Mouse (Mus musculus): Measurements from ENCODE around the gene Xkrx. TPM values are rescaled to one million over a fixed set of nuclear protein-coding genes. Genes with fewer than 3 reads are reported as not detected.
"Not testable (repeated sequence)": the region's sequence is repeated elsewhere in the genome, so short reads cannot be mapped to it uniquely, and the experiment has no call there.

Xkrx gene
- polyA plus RNA-seq (2015; fragmentation: Nextera tagmentation; extraction: Ambion mirVana) = 10.4 and 11.4 TPM in 2 replicates

- Histone ChIP-seq H3K9me3 (ENCODE audit: control insufficient read depth, low read length) (no peaks in the 10 kb centered on the region), H3K27me3 (ENCODE audit: control insufficient read depth, insufficient read depth, low read length) (no peaks in the 10 kb centered on the region), H3K36me3 (ENCODE audit: control insufficient read depth, insufficient read depth, low read length) (no peaks in the 10 kb centered on the region), H3K4me1 (replicated peaks; ENCODE audit: control insufficient read depth, insufficient read depth) (no peaks in the 10 kb centered on the region), H3K4me2 (replicated peaks; ENCODE audit: low read depth) (peak within 1 kb of the TSS; percentile 36), H3K4me3 (ENCODE audit: low read depth, low read length) (no peak within 1 kb of the TSS), H3K27ac (replicated peaks) (no peak within 1 kb of the TSS), H3K9ac (ENCODE audit: low read length) (no peak within 1 kb of the TSS)
- ATAC-seq (ENCODE audit: low FRiP score, low TSS enrichment) = no peak
- DNase-seq (ENCODE audit: low spot score) = no peak
- 25% methylated on average over 16 of the region's 16 CpGs for WGBS
- TF ChIP-seq EP300 (optimal IDR thresholded peaks at IDR 0.05) (no peak), CTCF (IDR thresholded peaks at IDR 0.05; ENCODE audit: low read depth) (no peak)
These were observed at the start of gene Xkrx for GRCm38 (mm10) chrX:134162043-134162720. Gene Xkrx, minus strand, starts transcription at chrX:134162076.

- DNase-seq (ENCODE audit: low spot score) (no peak), ATAC-seq (ENCODE audit: low FRiP score, low TSS enrichment) (no peak)
- Histone ChIP-seq H3K36me3 (ENCODE audit: control insufficient read depth, insufficient read depth, low read length) (no peaks in the 10 kb centered on the region), H3K9ac (ENCODE audit: low read length) (no peak overlapping the region), H3K9me3 (ENCODE audit: control insufficient read depth, low read length) (no peaks in the 10 kb centered on the region), H3K27ac (replicated peaks) (no peak overlapping the region), H3K4me3 (ENCODE audit: low read depth, low read length) (no peak overlapping the region), H3K4me1 (replicated peaks; ENCODE audit: control insufficient read depth, insufficient read depth) (no peaks in the 10 kb centered on the region), H3K4me2 (replicated peaks; ENCODE audit: low read depth) (no peak overlapping the region), H3K27me3 (ENCODE audit: control insufficient read depth, insufficient read depth, low read length) (no peaks in the 10 kb centered on the region)
- no peak for TF ChIP-seq EP300 (optimal IDR thresholded peaks at IDR 0.05)
- no peak for TF ChIP-seq CTCF (IDR thresholded peaks at IDR 0.05; ENCODE audit: low read depth)
- WGBS = 87% methylated on average over 7 of the region's 7 CpGs
These were observed 49.3 kb upstream of the Xkrx start for GRCm38 (mm10) chrX:134211151-134211642.

- Histone ChIP-seq H3K4me3 (ENCODE audit: low read depth, low read length) (no peak overlapping the region), H3K4me2 (replicated peaks; ENCODE audit: low read depth) (no peak overlapping the region), H3K27ac (replicated peaks) (no peak overlapping the region), H3K27me3 (ENCODE audit: control insufficient read depth, insufficient read depth, low read length) (no peaks in the 10 kb centered on the region), H3K9me3 (ENCODE audit: control insufficient read depth, low read length) (no peaks in the 10 kb centered on the region), H3K9ac (ENCODE audit: low read length) (no peak overlapping the region), H3K36me3 (ENCODE audit: control insufficient read depth, insufficient read depth, low read length) (no peaks in the 10 kb centered on the region), H3K4me1 (replicated peaks; ENCODE audit: control insufficient read depth, insufficient read depth) (no peaks in the 10 kb centered on the region)
- DNase-seq (ENCODE audit: low spot score) (no peak), ATAC-seq (ENCODE audit: low FRiP score, low TSS enrichment) (no peak)
- TF ChIP-seq CTCF (IDR thresholded peaks at IDR 0.05; ENCODE audit: low read depth) (no peak), EP300 (optimal IDR thresholded peaks at IDR 0.05) (no peak)
- WGBS = 67% methylated on average over 2 of the region's 2 CpGs
These were observed 46.6 kb upstream of the Xkrx start for GRCm38 (mm10) chrX:134208491-134208890.

GRCm38 (mm10) chrX:134187201-134187600, 25.3 kb upstream of the Xkrx start, which contains the start of gene Arl13a:
Gene Arl13a, plus strand, starts transcription at chrX:134187501.
- not testable (repeated sequence) for H3K36me3 ChIP-seq (ENCODE audit: control insufficient read depth, insufficient read depth, low read length); H3K9ac ChIP-seq (ENCODE audit: low read length); H3K27me3 ChIP-seq (ENCODE audit: control insufficient read depth, insufficient read depth, low read length); H3K4me1 ChIP-seq (replicated peaks; ENCODE audit: control insufficient read depth, insufficient read depth); H3K4me2 ChIP-seq (replicated peaks; ENCODE audit: low read depth); H3K4me3 ChIP-seq (ENCODE audit: low read depth, low read length); H3K27ac ChIP-seq (replicated peaks); H3K9me3 ChIP-seq (ENCODE audit: control insufficient read depth, low read length); DNase-seq (ENCODE audit: low spot score); ATAC-seq (ENCODE audit: low FRiP score, low TSS enrichment)
- WGBS = 85% methylated on average over 8 of the region's 9 CpGs

GRCm38 (mm10) chrX:134174699-134175098, 12.8 kb upstream of the Xkrx start:
- Histone ChIP-seq H3K36me3 (ENCODE audit: control insufficient read depth, insufficient read depth, low read length) (no peaks in the 10 kb centered on the region), H3K4me3 (ENCODE audit: low read depth, low read length) (no peak overlapping the region), H3K4me2 (replicated peaks; ENCODE audit: low read depth) (no peak overlapping the region), H3K9me3 (ENCODE audit: control insufficient read depth, low read length) (no peaks in the 10 kb centered on the region), H3K27ac (replicated peaks) (no peak overlapping the region), H3K9ac (ENCODE audit: low read length) (no peak overlapping the region), H3K27me3 (ENCODE audit: control insufficient read depth, insufficient read depth, low read length) (no peaks in the 10 kb centered on the region), H3K4me1 (replicated peaks; ENCODE audit: control insufficient read depth, insufficient read depth) (no peaks in the 10 kb centered on the region)
- DNase-seq (ENCODE audit: low spot score) (no peak), ATAC-seq (ENCODE audit: low FRiP score, low TSS enrichment) (no peak)
- 95% methylated on average over 1 of the region's 1 CpGs for WGBS
- no peak for TF ChIP-seq CTCF (IDR thresholded peaks at IDR 0.05; ENCODE audit: low read depth)
- no peak for TF ChIP-seq EP300 (optimal IDR thresholded peaks at IDR 0.05)

- H3K4me2 ChIP-seq (replicated peaks; ENCODE audit: low read depth) = no peak overlapping the region
- no peak overlapping the region for H3K27ac ChIP-seq (replicated peaks)
- DNase-seq (ENCODE audit: low spot score) (no peak), ATAC-seq (ENCODE audit: low FRiP score, low TSS enrichment) (no peak)
- no peaks in the 10 kb centered on the region for H3K36me3 ChIP-seq (ENCODE audit: control insufficient read depth, insufficient read depth, low read length)
- WGBS = 66% methylated on average over 1 of the region's 1 CpGs
- H3K4me3 ChIP-seq (ENCODE audit: low read depth, low read length) = no peak overlapping the region
- H3K4me1 ChIP-seq (replicated peaks; ENCODE audit: control insufficient read depth, insufficient read depth) = no peaks in the 10 kb centered on the region
- H3K27me3 ChIP-seq (ENCODE audit: control insufficient read depth, insufficient read depth, low read length) = no peaks in the 10 kb centered on the region
- no peak overlapping the region for H3K9ac ChIP-seq (ENCODE audit: low read length)
- TF ChIP-seq EP300 (optimal IDR thresholded peaks at IDR 0.05) (no peak), CTCF (IDR thresholded peaks at IDR 0.05; ENCODE audit: low read depth) (no peak)
- no peaks in the 10 kb centered on the region for H3K9me3 ChIP-seq (ENCODE audit: control insufficient read depth, low read length)
These were observed 8.7 kb upstream of the Xkrx start for GRCm38 (mm10) chrX:134170584-134170983.
